Mouse (Mus musculus) myocyte (in vitro differentiated cells): Measurements from ENCODE around the gene Lrwd1. TPM values are rescaled to one million over a fixed set of nuclear protein-coding genes. Genes with fewer than 3 reads are reported as not detected.

Source experiments
- H3K27me3 ChIP-seq: one replicate; pipeline ENCODE4 v1.6.1; 2011; ENCODE audit not compliant: control insufficient read depth, insufficient read depth, insufficient read length
- H3K36me3 ChIP-seq: one replicate; pipeline ENCODE4 v1.6.1; 2011; ENCODE audit not compliant: control insufficient read depth, insufficient read depth
- H3K4me2 ChIP-seq: one replicate; pipeline ENCODE4 v1.6.1; 2011; ENCODE audit warnings: low read depth, control low read depth
- H3K4me3 ChIP-seq: one replicate; pipeline ENCODE4 v1.5.1; 2011; ENCODE audit warnings: mild to moderate bottlenecking, control low read depth, moderate library complexity
- H3K79me2 ChIP-seq: one replicate; pipeline ENCODE4 v1.6.1; 2011; ENCODE audit not compliant: control insufficient read depth, insufficient read depth
- H3ac ChIP-seq: one replicate; pipeline ENCODE4 v1.6.1; 2011; ENCODE audit not compliant: control insufficient read depth, insufficient read length
- CEBPB ChIP-seq: IDR thresholded peaks from 2 replicates; pipeline ENCODE4 v1.6.1; 2011; ENCODE audit warnings: mild to moderate bottlenecking, moderate library complexity; ENCODE audit not compliant: poor library complexity, insufficient read depth, severe bottlenecking
- E2F4 ChIP-seq: IDR thresholded peaks from one replicate; pipeline ENCODE4 v1.6.1; 2011; ENCODE audit warnings: mild to moderate bottlenecking, control low read depth, moderate library complexity; ENCODE audit not compliant: insufficient read depth
- MAX ChIP-seq: IDR thresholded peaks from one replicate; pipeline ENCODE4 v1.6.1; 2011; ENCODE audit warnings: low read depth, mild to moderate bottlenecking, control low read depth
- MYOD1 ChIP-seq, 3 experiments: IDR thresholded peaks; one replicate each; pipeline ENCODE4 v1.6.1; 2011; ENCODE audit warnings: control low read depth in 2 of 3, low read depth in 2 of 3, mild to moderate bottlenecking in 2 of 3, moderate library complexity in 1 of 3; ENCODE audit not compliant: insufficient read length in 2 of 3, control insufficient read depth in 1 of 3
- MYOG ChIP-seq, 3 experiments: IDR thresholded peaks; one replicate each; pipeline ENCODE4 v1.6.1; 2011; ENCODE audit warnings: control low read depth in 2 of 3, low read depth in 2 of 3, mild to moderate bottlenecking in 2 of 3; ENCODE audit not compliant: insufficient read length in 2 of 3, control insufficient read depth in 1 of 3, insufficient read depth in 1 of 3
- POLR2A ChIP-seq: IDR thresholded peaks from one replicate; pipeline ENCODE4 v1.6.1; 2011; ENCODE audit warnings: low read depth, mild to moderate bottlenecking, control low read depth, moderate library complexity; ENCODE audit not compliant: insufficient read length
- POLR2AphosphoS2 ChIP-seq: IDR thresholded peaks from one replicate; pipeline ENCODE4 v1.6.1; 2011; ENCODE audit warnings: low read depth, control low read depth; ENCODE audit not compliant: insufficient read length
- REST ChIP-seq: IDR thresholded peaks from one replicate; pipeline ENCODE4 v1.6.1; 2011; ENCODE audit warnings: mild to moderate bottlenecking, control low read depth, moderate library complexity; ENCODE audit not compliant: insufficient read depth, insufficient read length
- SRF ChIP-seq: IDR thresholded peaks from one replicate; pipeline ENCODE4 v1.6.1; 2011; ENCODE audit warnings: low read depth; ENCODE audit not compliant: control insufficient read depth, insufficient read length
- TCF12 ChIP-seq: IDR thresholded peaks from one replicate; pipeline ENCODE4 v1.6.1; 2011; ENCODE audit warnings: mild to moderate bottlenecking, control low read depth; ENCODE audit not compliant: poor library complexity, insufficient read depth, severe bottlenecking
- TCF3 ChIP-seq: IDR thresholded peaks from one replicate; pipeline ENCODE4 v1.6.1; 2011; ENCODE audit warnings: low read depth, control low read depth; ENCODE audit not compliant: insufficient read length
- USF1 ChIP-seq: IDR thresholded peaks from one replicate; pipeline ENCODE4 v1.6.1; 2011; ENCODE audit warnings: low read depth, mild to moderate bottlenecking, control low read depth, moderate library complexity
- polyA plus RNA-seq: library from polyadenylated mRNA; unstranded; fragments of >200 nt; fragmentation: generic; extraction: Trizol; gene quantifications from one replicate; pipeline ENCODE4 v1.2.1, GENCODE M21; 2012; ENCODE audit warnings: missing spikeins

The Lrwd1 gene
- polyA plus RNA-seq, result 31.7 TPM

GRCm38 (mm10) chr5:136135571-136136291, at the start of gene Lrwd1, which contains the start of gene Alkbh4:
TSS of gene Lrwd1 (minus strand) at chr5:136136074.
TSS of gene Alkbh4 (plus strand) at chr5:136136146.
- Histone ChIP-seq H3K79me2 (peaks cover 20% of the 10 kb centered on the region), H3K36me3 (peaks cover 2% of the 10 kb centered on the region), H3ac (peak within 1 kb of the TSS; percentile 45), H3K4me3 (peak within 1 kb of the TSS; percentile 96), H3K27me3 (no peaks in the 10 kb centered on the region), H3K4me2 (peak within 1 kb of the TSS; percentile 79)
- TF ChIP-seq E2F4 (peak; percentile 41), TCF12 (no peak), MYOG (IDR thresholded peaks at IDR 0.05; ENCODE audit: control insufficient read depth in 1 of 3, insufficient read depth in 1 of 3, insufficient read length in 2 of 3, low read depth in 2 of 3) (peak in 1 of 3 experiments; percentile 9), POLR2A (peak; percentile 74), POLR2AphosphoS2 (peak; percentile 68)

GRCm38 (mm10) chr5:136183766-136184165, 47.9 kb upstream of the Lrwd1 start:
- Histone ChIP-seq H3K4me3 (no peak overlapping the region), H3K36me3 (peaks cover 23% of the 10 kb centered on the region), H3K27me3 (no peaks in the 10 kb centered on the region), H3ac (no peak overlapping the region), H3K79me2 (no peaks in the 10 kb centered on the region), H3K4me2 (no peak overlapping the region)
- TF ChIP-seq REST, result no peak
- TF ChIP-seq MYOG (IDR thresholded peaks at IDR 0.05; ENCODE audit: control insufficient read depth in 1 of 3, insufficient read depth in 1 of 3, insufficient read length in 2 of 3, low read depth in 2 of 3), result no peak
- no peak for TF ChIP-seq MYOD1 (IDR thresholded peaks at IDR 0.05; ENCODE audit: control insufficient read depth in 1 of 3, insufficient read length in 2 of 3, low read depth in 2 of 3)
- TF ChIP-seq USF1, result no peak
- no peak for TF ChIP-seq E2F4
- no peak for TF ChIP-seq POLR2AphosphoS2
- no peak for TF ChIP-seq POLR2A
- no peak for TF ChIP-seq TCF3
- no peak for TF ChIP-seq CEBPB
- no peak for TF ChIP-seq TCF12
- TF ChIP-seq SRF, result no peak
- TF ChIP-seq MAX, result no peak

- peaks cover 24% of the 10 kb centered on the region for H3K36me3 ChIP-seq
- no peak overlapping the region for H3K4me3 ChIP-seq
- H3ac ChIP-seq, result no peak overlapping the region
- no peak for TF ChIP-seq MYOD1 (IDR thresholded peaks at IDR 0.05; ENCODE audit: control insufficient read depth in 1 of 3, insufficient read length in 2 of 3, low read depth in 2 of 3)
- TF ChIP-seq MYOG (IDR thresholded peaks at IDR 0.05; ENCODE audit: control insufficient read depth in 1 of 3, insufficient read depth in 1 of 3, insufficient read length in 2 of 3, low read depth in 2 of 3), result no peak
- TF ChIP-seq SRF, result no peak
- TF ChIP-seq TCF12, result no peak
- no peak for TF ChIP-seq USF1
- TF ChIP-seq POLR2A, result no peak
- TF ChIP-seq REST, result no peak
- TF ChIP-seq CEBPB, result no peak
- no peak for TF ChIP-seq POLR2AphosphoS2
- no peak for TF ChIP-seq MAX
- no peak for TF ChIP-seq E2F4
- TF ChIP-seq TCF3, result no peak
- H3K4me2 ChIP-seq, result no peak overlapping the region
- no peaks in the 10 kb centered on the region for H3K79me2 ChIP-seq
- H3K27me3 ChIP-seq, result no peaks in the 10 kb centered on the region
These were observed 47.0 kb upstream of the Lrwd1 start for GRCm38 (mm10) chr5:136182830-136183229.

- peaks cover 29% of the 10 kb centered on the region for H3K36me3 ChIP-seq
- H3K27me3 ChIP-seq, result no peaks in the 10 kb centered on the region
- no peak for TF ChIP-seq CEBPB
- TF ChIP-seq MAX, result no peak
- TF ChIP-seq SRF, result no peak
- no peak for TF ChIP-seq MYOG (IDR thresholded peaks at IDR 0.05; ENCODE audit: control insufficient read depth in 1 of 3, insufficient read depth in 1 of 3, insufficient read length in 2 of 3, low read depth in 2 of 3)
- TF ChIP-seq REST, result no peak
- TF ChIP-seq E2F4, result no peak
- TF ChIP-seq TCF12, result no peak
- TF ChIP-seq TCF3, result no peak
- TF ChIP-seq MYOD1 (IDR thresholded peaks at IDR 0.05; ENCODE audit: control insufficient read depth in 1 of 3, insufficient read length in 2 of 3, low read depth in 2 of 3), result no peak
- no peak for TF ChIP-seq POLR2AphosphoS2
- no peak for TF ChIP-seq USF1
- TF ChIP-seq POLR2A, result no peak
- no peaks in the 10 kb centered on the region for H3K79me2 ChIP-seq
- no peak overlapping the region for H3K4me2 ChIP-seq
- no peak overlapping the region for H3ac ChIP-seq
- no peak overlapping the region for H3K4me3 ChIP-seq
These were observed 46.2 kb upstream of the Lrwd1 start for GRCm38 (mm10) chr5:136182049-136182448.

- TF ChIP-seq SRF (no peak), POLR2AphosphoS2 (no peak), TCF12 (no peak), REST (no peak), USF1 (no peak), E2F4 (no peak), POLR2A (no peak), TCF3 (no peak), MAX (no peak), MYOD1 (IDR thresholded peaks at IDR 0.05; ENCODE audit: control insufficient read depth in 1 of 3, insufficient read length in 2 of 3, low read depth in 2 of 3) (no peak), MYOG (IDR thresholded peaks at IDR 0.05; ENCODE audit: control insufficient read depth in 1 of 3, insufficient read depth in 1 of 3, insufficient read length in 2 of 3, low read depth in 2 of 3) (no peak), CEBPB (no peak)
- Histone ChIP-seq H3K27me3 (no peaks in the 10 kb centered on the region), H3K4me3 (no peak overlapping the region), H3K36me3 (peaks cover 26% of the 10 kb centered on the region), H3K79me2 (no peaks in the 10 kb centered on the region), H3ac (no peak overlapping the region), H3K4me2 (no peak overlapping the region)
These were observed 45.3 kb upstream of the Lrwd1 start for GRCm38 (mm10) chr5:136181197-136181596.
